Comparison of ENCODE assay signal across 8 mouse cellular contexts in the genomic region with DNA sequence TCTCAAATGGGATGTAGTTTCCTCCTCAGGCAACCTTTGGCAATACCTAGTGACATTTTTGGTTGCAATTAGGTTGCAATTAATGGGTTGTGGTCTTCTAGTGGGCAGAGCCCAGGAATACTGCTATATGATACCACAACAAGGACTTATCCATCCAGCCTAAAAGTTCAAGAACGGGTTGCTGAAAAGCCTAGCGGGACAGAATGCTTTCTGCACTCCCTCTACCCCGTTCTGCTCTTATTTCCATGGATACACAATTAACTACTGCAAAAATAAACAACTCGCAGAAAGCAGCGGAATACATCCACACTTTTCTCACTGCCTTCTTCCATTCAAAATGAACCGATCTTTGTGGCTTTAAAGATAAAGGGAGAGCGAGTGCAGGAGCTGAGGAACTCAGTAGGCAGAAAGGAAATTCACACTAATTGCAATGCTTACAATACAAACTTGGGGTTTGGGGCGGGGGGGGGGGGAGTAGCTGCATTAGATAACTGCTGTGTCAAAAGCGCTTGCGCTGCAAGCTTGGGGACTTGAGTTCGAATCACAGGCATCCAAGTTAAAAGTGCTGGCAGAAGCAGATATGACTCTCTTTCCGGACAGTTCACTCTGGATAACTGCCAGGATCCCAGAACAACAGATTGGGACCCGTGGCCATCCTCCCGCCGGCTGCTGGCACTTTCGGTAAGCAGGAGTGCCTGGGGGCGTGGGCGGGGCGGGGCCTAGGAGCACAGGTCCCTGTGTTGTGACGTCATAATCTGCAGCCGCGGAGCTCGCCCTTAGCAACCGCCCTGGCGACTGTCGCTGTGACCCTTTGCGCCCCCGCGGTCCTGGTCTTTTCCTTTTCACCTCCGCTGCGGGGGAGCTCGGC. TPM values are rescaled to one million over a fixed set of nuclear protein-coding genes. Genes with fewer than 3 reads are reported as not detected.
DNase-seq lines count a peak whose midpoint lies in the region; ATAC-seq and TF ChIP-seq lines count a peak whose summit lies in the region.

A gene (plus strand): TSS at position 766 of the 868 bp plus-strand sequence.

- peaks cover under 1% of the 10 kb centered on the region; the same call in 1 of the 2 replicates for H3K36me3 ChIP-seq in hindbrain, embryonic 12.5 days
- H3K36me3 ChIP-seq in lung, postnatal 0 days (ENCODE audit: insufficient read depth, low read length): no peaks in the 10 kb centered on the region

- H3K9ac ChIP-seq in hindbrain, embryonic 12.5 days: peak within 1 kb of the TSS; percentile 68
- peak within 1 kb of the TSS; percentile 52 for H3K9ac ChIP-seq in lung, postnatal 0 days (replicated peaks; ENCODE audit: low read depth)

- CTCF ChIA-PET in Patski (lab: Charles Lee): no interaction called here

- 0 out of 2 replicates have a peak, but pooled peaks cover 5% of the 10 kb centered on the region for H3K9me3 ChIP-seq in hindbrain, embryonic 12.5 days (replicated peaks)
- H3K9me3 ChIP-seq in lung, postnatal 0 days (ENCODE audit: low read length): no peaks in the 10 kb centered on the region

- in situ Hi-C loops in Patski (cut with MboI; ENCODE audit: low pct_unique_long_range_greater_than_20kb): no loop called here

- no peaks in the 10 kb centered on the region for H3K27me3 ChIP-seq in Patski
- H3K27me3 ChIP-seq in hindbrain, embryonic 12.5 days: no peaks in the 10 kb centered on the region
- no peaks in the 10 kb centered on the region for H3K27me3 ChIP-seq in lung, postnatal 0 days (replicated peaks; ENCODE audit: insufficient read depth, low read length)

- H3K27ac ChIP-seq in hindbrain, embryonic 12.5 days: peak within 1 kb of the TSS; percentile 40; the same call in 1 of the 2 replicates
- no peak within 1 kb of the TSS for H3K27ac ChIP-seq in lung, postnatal 0 days (ENCODE audit: low read length)

- DNase-seq in Patski (ENCODE audit: low read depth, low spot score): peak; percentile 20
- peak; percentile 95 for DNase-seq in cerebellum, postnatal 10 days
- peak; percentile 83 to 86 for DNase-seq in frontal cortex, postnatal 10 days (ENCODE audit: low spot score in 2 of 2)
- DNase-seq in layer of hippocampus, postnatal 10 days (ENCODE audit: low spot score in 2 of 2): peak; percentile 80 to 86
- DNase-seq in lung, postnatal 0 days (ENCODE audit: low spot score): peak; percentile 94
- DNase-seq in ovary, postnatal 10 days (ENCODE audit: low spot score): peak; percentile 67
- DNase-seq in thymus, postnatal 0 days (ENCODE audit: low spot score): peak; percentile 78

- no peak for TF ChIP-seq CTCF in Patski (IDR thresholded peaks at IDR 0.05)
- TF ChIP-seq CTCF in lung, postnatal 0 days (IDR thresholded peaks at IDR 0.05): no peak

- H3K4me3 ChIP-seq in hindbrain, embryonic 12.5 days: peak within 1 kb of the TSS; percentile 68
- peak within 1 kb of the TSS; percentile 83 for H3K4me3 ChIP-seq in lung, postnatal 0 days (ENCODE audit: low read depth, low read length)

- WGBS in hindbrain, embryonic 12.5 days: 3% methylated on average over 32 of the region's 32 CpGs
- WGBS in lung, postnatal 0 days: 1% methylated on average over 32 of the region's 32 CpGs

- H3K4me1 ChIP-seq in hindbrain, embryonic 12.5 days: peaks cover 6% of the 10 kb centered on the region; the same call in 1 of the 2 replicates
- H3K4me1 ChIP-seq in lung, postnatal 0 days (ENCODE audit: insufficient read depth, low read depth, low read length): no peaks in the 10 kb centered on the region; the same call in 1 of the 2 replicates

- TF ChIP-seq EP300 in lung, postnatal 0 days (IDR thresholded peaks at IDR 0.05): no peak

- POLR2A ChIA-PET in Patski (lab: Charles Lee): no interaction called here

- ATAC-seq in Patski: peak; percentile 91
- ATAC-seq in hindbrain, embryonic 12.5 days (ENCODE audit: low FRiP score): peak; percentile 93
- peak; percentile 97 for ATAC-seq in lung, postnatal 0 days

- H3K4me2 ChIP-seq in hindbrain, embryonic 12.5 days (replicated peaks): peak within 1 kb of the TSS; percentile 67
- H3K4me2 ChIP-seq in lung, postnatal 0 days (replicated peaks; ENCODE audit: low read depth, low read length): peak within 1 kb of the TSS; percentile 75

RNA-seq across cellular contexts. Expression of the gene that starts here (rescaled TPM):
- polyA plus RNA-seq in Patski (2021): 18.0 TPM
- 27.1 and 27.4 TPM in 2 replicates for polyA plus RNA-seq in hindbrain, embryonic 12.5 days (2016; fragmentation: Nextera tagmentation; extraction: Ambion mirVana)
- total RNA-seq in layer of hippocampus, postnatal 10 days (2021): 10 to 100 TPM; 31.0 to 34.2 TPM
- 6.2 and 6.7 TPM in 2 replicates for polyA plus RNA-seq in lung, postnatal 0 days (2015; fragmentation: Nextera tagmentation; extraction: Ambion mirVana)
- polyA plus RNA-seq in thymus, postnatal 0 days (2015; fragmentation: Nextera tagmentation; extraction: Ambion mirVana): 4.7 and 5.6 TPM in 2 replicates

Comparison
In these comparisons a context has a peak if more than half of its experiments do, and no peak if none do; other contexts are left out.
1. DNase-seq: peak in every context shown above with its lines; median percentile 95 in cerebellum, postnatal 10 days; 94 in lung, postnatal 0 days; 84 in frontal cortex, postnatal 10 days; 83 in layer of hippocampus, postnatal 10 days; 78 in thymus, postnatal 0 days; 67 in ovary, postnatal 10 days; 20 in Patski.